Mouse (Mus musculus): ENCODE results near the gene Sacs.

GRCm38 (mm10) chr14:61192326-61192725, 54.1 kb downstream of the Sacs start:
- TF ChIP-seq CTCF (IDR thresholded peaks at IDR 0.05; ENCODE audit: control insufficient read depth, insufficient read depth, insufficient read length): no peak
- no peak for TF ChIP-seq USF1 (IDR thresholded peaks at IDR 0.05; ENCODE audit: low read depth)
- no peak for TF ChIP-seq MAX (IDR thresholded peaks at IDR 0.05)
- TF ChIP-seq FOSL1 (IDR thresholded peaks at IDR 0.05; ENCODE audit: insufficient read depth, low read length, poor library complexity, severe bottlenecking): no peak

Data from C2C12 (cell line).